Mouse (Mus musculus): ENCODE results near the gene Zfyve28. TPM values are rescaled to one million over a fixed set of nuclear protein-coding genes. Genes with fewer than 3 reads are reported as not detected.

The Zfyve28 gene
- total RNA-seq, 2 experiments from 2014 or later, result 0.66 to 1.2 TPM

- intact Hi-C loops (cut with DNase I; ENCODE audit: low total_unique reads), result no loop called here
Measured at GRCm38 (mm10) chr5:34148476-34148875, 139.8 kb downstream of the Zfyve28 start.

GRCm38 (mm10) chr5:34147554-34147953, 140.7 kb downstream of the Zfyve28 start:
- DNase-seq, result no peak
- intact Hi-C loops (cut with DNase I; ENCODE audit: low total_unique reads), result no loop called here

More at GRCm38 (mm10) chr5:34148476-34148875, 139.8 kb downstream of the Zfyve28 start:
- no peak for DNase-seq

Other genes with a start within 250 kb of the Zfyve28 start
- 1 to 10 TPM; 1.2 to 1.7 TPM for gene Poln, start 119.0 kb downstream of the Zfyve28 start, total RNA-seq (2021)
- 1 to 10 TPM; 3.4 to 3.8 TPM for gene Haus3, start 118.9 kb downstream of the Zfyve28 start, total RNA-seq (2021)
- 10 to 100 TPM; 46.3 to 56.6 TPM for gene Mxd4, start 100.7 kb downstream of the Zfyve28 start, total RNA-seq (2021)
- gene Cfap99, start 151 bp upstream of the Zfyve28 start, total RNA-seq (2021), result under 1 TPM in 1 of 2 experiments, not detected in 1; 0.16 TPM
- 10 to 100 TPM; 22.4 to 27.4 TPM for gene Rnf4, start 47.8 kb upstream of the Zfyve28 start, total RNA-seq (2021)
- 10 to 100 TPM; 14.0 to 16.3 TPM for gene Fam193a, start 81.5 kb upstream of the Zfyve28 start, total RNA-seq (2021)
- 1 to 10 TPM; 2.4 to 2.7 TPM for gene Tnip2, start 225.5 kb upstream of the Zfyve28 start, total RNA-seq (2021)
- 1 to 10 TPM; 1.6 to 2.0 TPM for gene Sh3bp2, start 237.4 kb upstream of the Zfyve28 start, total RNA-seq (2021)